Mouse (Mus musculus): ENCODE data around the gene Cryl1.

- TF ChIP-seq CTCF (IDR thresholded peaks at IDR 0.05), result no peak
- TF ChIP-seq POLR2A (IDR thresholded peaks at IDR 0.05; ENCODE audit: insufficient read depth, low read depth, low read length), result no peak
- TF ChIP-seq EP300 (IDR thresholded peaks at IDR 0.05; ENCODE audit: insufficient read depth, low read depth, low read length), result no peak
Measured at GRCm38 (mm10) chr14:57316662-57317600, 81.4 kb downstream of the Cryl1 start.
